Mouse (Mus musculus): Measurements from ENCODE around the gene Casp2. TPM values are rescaled to one million over a fixed set of nuclear protein-coding genes. Genes with fewer than 3 reads are reported as not detected.

The Casp2 gene
- polyA plus RNA-seq, 1 experiment from 2014 or later: 28.2 TPM

DNA sequence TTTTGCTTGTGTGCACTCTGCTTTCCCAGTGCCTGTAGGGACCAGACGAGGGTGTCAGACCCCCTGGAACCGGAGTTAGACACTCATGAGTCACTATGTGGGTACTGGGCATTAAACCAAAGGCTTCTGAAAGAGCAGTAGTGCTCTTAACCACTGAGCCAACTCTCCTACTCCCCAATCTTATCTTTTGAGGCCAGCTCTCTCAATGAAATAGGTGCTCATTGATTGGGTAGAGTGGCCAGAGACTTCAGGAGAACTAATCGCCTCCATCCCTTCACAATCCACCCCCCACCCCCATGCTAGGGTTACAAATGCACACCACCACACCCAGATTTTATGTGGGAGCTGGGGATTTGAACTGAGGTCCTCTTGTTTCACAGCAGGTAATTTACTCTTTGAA, 64.0 kb downstream of the Casp2 start:
- 81% methylated on average over 3 of the region's 3 CpGs for WGBS
- no peak overlapping the region for H3K27ac ChIP-seq (ENCODE audit: low read depth, low read length)
- no peak for ATAC-seq

DNA sequence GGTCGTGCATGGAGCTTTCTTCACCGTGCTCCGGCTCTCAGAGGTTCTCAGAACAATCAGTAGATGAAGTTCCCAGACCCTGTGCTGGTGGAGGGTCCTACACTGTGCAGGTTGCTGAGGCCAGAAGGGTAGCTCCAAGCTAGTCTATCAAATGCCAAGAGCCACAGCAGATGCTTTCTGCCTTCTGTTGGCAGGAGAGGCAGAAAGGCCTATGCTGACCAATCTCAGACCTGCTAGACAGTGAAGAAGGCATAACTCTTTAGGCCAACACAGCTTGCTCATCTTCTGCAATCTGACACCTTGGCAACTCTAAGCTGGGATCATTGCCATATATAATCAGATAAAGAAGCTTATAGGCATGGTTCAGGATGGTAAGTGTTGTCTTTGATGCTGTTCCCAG, 65.4 kb downstream of the Casp2 start:
- H3K4me2 ChIP-seq (ENCODE audit: low read length): no peak overlapping the region
- H3K36me3 ChIP-seq (ENCODE audit: control insufficient read depth, insufficient read depth, low read length): no peaks in the 10 kb centered on the region
- 80% methylated on average over 3 of the region's 3 CpGs for WGBS

More for the DNA sequence above, 64.0 kb downstream of the Casp2 start:
- Histone ChIP-seq H3K4me2 (ENCODE audit: low read length) (no peak overlapping the region), H3K4me3 (ENCODE audit: low read length) (no peak overlapping the region), H3K9ac (ENCODE audit: low read depth, low read length) (no peak overlapping the region), H3K9me3 (ENCODE audit: control insufficient read depth, low read length) (no peaks in the 10 kb centered on the region), H3K27me3 (replicated peaks; ENCODE audit: control insufficient read depth, insufficient read depth, low read length) (no peaks in the 10 kb centered on the region), H3K4me1 (ENCODE audit: control insufficient read depth, insufficient read depth, low read depth, low read length) (no peaks in the 10 kb centered on the region), H3K36me3 (ENCODE audit: control insufficient read depth, insufficient read depth, low read length) (no peaks in the 10 kb centered on the region)

DNA sequence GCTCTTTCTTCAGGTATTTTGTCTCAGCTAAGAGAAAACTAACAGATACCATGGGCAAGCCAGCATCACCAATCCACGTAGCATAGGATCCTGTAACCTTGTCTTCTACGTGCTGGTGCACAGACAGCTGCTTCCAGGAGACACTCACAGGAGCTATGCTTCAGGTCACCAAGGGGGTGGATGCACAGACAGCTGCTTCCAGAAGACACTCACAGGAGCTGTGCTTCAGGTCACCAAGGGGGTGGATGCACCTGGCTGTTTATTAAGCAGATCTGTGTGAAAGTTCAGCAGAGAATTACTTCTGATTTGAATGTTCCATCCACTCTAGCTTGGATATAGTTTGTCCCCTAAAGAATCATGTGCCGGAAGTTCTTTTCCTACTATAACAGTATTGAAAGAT, 66.2 kb downstream of the Casp2 start:
- H3K27me3 ChIP-seq (replicated peaks; ENCODE audit: control insufficient read depth, insufficient read depth, low read length): no peaks in the 10 kb centered on the region
- no peaks in the 10 kb centered on the region for H3K36me3 ChIP-seq (ENCODE audit: control insufficient read depth, insufficient read depth, low read length)
- no peak overlapping the region for H3K4me2 ChIP-seq (ENCODE audit: low read length)
- H3K9ac ChIP-seq (ENCODE audit: low read depth, low read length): no peak overlapping the region
- ATAC-seq: no peak
- H3K4me1 ChIP-seq (ENCODE audit: control insufficient read depth, insufficient read depth, low read depth, low read length): no peaks in the 10 kb centered on the region
- no peak overlapping the region for H3K27ac ChIP-seq (ENCODE audit: low read depth, low read length)
- 95% methylated on average over 3 of the region's 3 CpGs for WGBS
- no peaks in the 10 kb centered on the region for H3K9me3 ChIP-seq (ENCODE audit: control insufficient read depth, low read length)
- no peak overlapping the region for H3K4me3 ChIP-seq (ENCODE audit: low read length)

More for the DNA sequence above, 65.4 kb downstream of the Casp2 start:
- no peak overlapping the region for H3K4me3 ChIP-seq (ENCODE audit: low read length)
- H3K9ac ChIP-seq (ENCODE audit: low read depth, low read length): no peak overlapping the region
- no peaks in the 10 kb centered on the region for H3K4me1 ChIP-seq (ENCODE audit: control insufficient read depth, insufficient read depth, low read depth, low read length)
- peak; percentile 13; the same call in 1 of the 2 replicates for ATAC-seq
- no peaks in the 10 kb centered on the region for H3K9me3 ChIP-seq (ENCODE audit: control insufficient read depth, low read length)
- no peak overlapping the region for H3K27ac ChIP-seq (ENCODE audit: low read depth, low read length)
- no peaks in the 10 kb centered on the region for H3K27me3 ChIP-seq (replicated peaks; ENCODE audit: control insufficient read depth, insufficient read depth, low read length)

Other genes with a start within 250 kb of the Casp2 start
- not detected in 2 replicates for gene Sva, start 226.6 kb upstream of the Casp2 start, polyA plus RNA-seq (2015; fragmentation: Nextera tagmentation; extraction: Ambion mirVana)
- gene Tas2r139, start 124.0 kb upstream of the Casp2 start, polyA plus RNA-seq (2015; fragmentation: Nextera tagmentation; extraction: Ambion mirVana): not detected in 2 replicates
- not detected in 2 replicates for gene Tas2r144, start 49.7 kb upstream of the Casp2 start, polyA plus RNA-seq (2015; fragmentation: Nextera tagmentation; extraction: Ambion mirVana)
- 14.2 and 15.0 TPM in 2 replicates for gene Gstk1, start 19.1 kb upstream of the Casp2 start, polyA plus RNA-seq (2015; fragmentation: Nextera tagmentation; extraction: Ambion mirVana)
- 0.14 TPM in 2 replicates for gene Tmem139, start 3.0 kb upstream of the Casp2 start, polyA plus RNA-seq (2015; fragmentation: Nextera tagmentation; extraction: Ambion mirVana)
- gene Clcn1, start 21.7 kb downstream of the Casp2 start, polyA plus RNA-seq (2015; fragmentation: Nextera tagmentation; extraction: Ambion mirVana): 0.99 and 1.2 TPM in 2 replicates
- gene Fam131b, start 59.7 kb downstream of the Casp2 start, polyA plus RNA-seq (2015; fragmentation: Nextera tagmentation; extraction: Ambion mirVana): 7.2 and 7.3 TPM in 2 replicates
- 52.4 and 69.7 TPM in 2 replicates for gene Zyx, start 84.6 kb downstream of the Casp2 start, polyA plus RNA-seq (2015; fragmentation: Nextera tagmentation; extraction: Ambion mirVana)
- 0.25 and 0.49 TPM in 2 replicates for gene Epha1, start 108.3 kb downstream of the Casp2 start, polyA plus RNA-seq (2015; fragmentation: Nextera tagmentation; extraction: Ambion mirVana)
- gene Tas2r143, start 135.3 kb downstream of the Casp2 start, polyA plus RNA-seq (2015; fragmentation: Nextera tagmentation; extraction: Ambion mirVana): not detected in 2 replicates
- not detected in 2 replicates for gene Tas2r135, start 140.4 kb downstream of the Casp2 start, polyA plus RNA-seq (2015; fragmentation: Nextera tagmentation; extraction: Ambion mirVana)
- not detected in 2 replicates for gene Tas2r126, start 169.6 kb downstream of the Casp2 start, polyA plus RNA-seq (2015; fragmentation: Nextera tagmentation; extraction: Ambion mirVana)
- gene Olfr458, start 200.2 kb downstream of the Casp2 start, polyA plus RNA-seq (2015; fragmentation: Nextera tagmentation; extraction: Ambion mirVana): not detected in 2 replicates
- gene Olfr457, start 211.3 kb downstream of the Casp2 start, polyA plus RNA-seq (2015; fragmentation: Nextera tagmentation; extraction: Ambion mirVana): 0.12 TPM in 1 of 2 replicates, not detected in the other
- not detected in 2 replicates for gene Olfr456, start 222.2 kb downstream of the Casp2 start, polyA plus RNA-seq (2015; fragmentation: Nextera tagmentation; extraction: Ambion mirVana)